Mouse (Mus musculus) CD4-positive helper T cell, adult 2 months (primary cell): Measurements from ENCODE around the gene Slc35b2.

Source experiments
- DNase-seq: peaks from one replicate; pipeline ENCODE4 v3.0.0-alpha.2; 2012; ENCODE audit warnings: low read depth, missing footprints, low spot score

The Slc35b2 gene

GRCm38 (mm10) chr17:45563655-45564530 is at the start of gene Slc35b2:
Gene Slc35b2, plus strand, starts transcription at chr17:45563874.
- peak; percentile 90 for DNase-seq

GRCm38 (mm10) chr17:45515204-45515726 is 48.4 kb upstream of the Slc35b2 start:
- no peak for DNase-seq

GRCm38 (mm10) chr17:45515806-45516205 is 47.9 kb upstream of the Slc35b2 start:
- no peak for DNase-seq

- DNase-seq, result peak; percentile 69
These were observed 47.2 kb upstream of the Slc35b2 start for GRCm38 (mm10) chr17:45516488-45516887.

GRCm38 (mm10) chr17:45517135-45517534 is 46.5 kb upstream of the Slc35b2 start:
- DNase-seq, result no peak

- no peak for DNase-seq
These were observed 46.0 kb upstream of the Slc35b2 start for GRCm38 (mm10) chr17:45517549-45518215.

GRCm38 (mm10) chr17:45518766-45519475 is 44.8 kb upstream of the Slc35b2 start:
- DNase-seq, result no peak

GRCm38 (mm10) chr17:45520136-45520535 is 43.5 kb upstream of the Slc35b2 start:
- no peak for DNase-seq

- DNase-seq, result no peak
These were observed 40.4 kb upstream of the Slc35b2 start, which contains the start of gene Tcte1 for GRCm38 (mm10) chr17:45523263-45523662. Gene Tcte1, plus strand, starts transcription at chr17:45523434.

GRCm38 (mm10) chr17:45524961-45525360 is 38.7 kb upstream of the Slc35b2 start:
- no peak for DNase-seq

- DNase-seq, result no peak
These were observed 37.1 kb upstream of the Slc35b2 start for GRCm38 (mm10) chr17:45526571-45526970.

- no peak for DNase-seq
These were observed 33.3 kb upstream of the Slc35b2 start for GRCm38 (mm10) chr17:45530346-45530782.

- no peak for DNase-seq
These were observed 30.8 kb upstream of the Slc35b2 start for GRCm38 (mm10) chr17:45532896-45533295.

- DNase-seq, result no peak
These were observed 27.4 kb upstream of the Slc35b2 start for GRCm38 (mm10) chr17:45536264-45536663.

GRCm38 (mm10) chr17:45538394-45538793 is 25.3 kb upstream of the Slc35b2 start:
- DNase-seq, result no peak

- no peak for DNase-seq
These were observed 24.0 kb upstream of the Slc35b2 start for GRCm38 (mm10) chr17:45539664-45540063.

- DNase-seq, result no peak
These were observed 21.5 kb upstream of the Slc35b2 start for GRCm38 (mm10) chr17:45542129-45542528.

- DNase-seq, result no peak
These were observed 21.0 kb upstream of the Slc35b2 start for GRCm38 (mm10) chr17:45542705-45543104.

- DNase-seq, result no peak
These were observed 20.6 kb upstream of the Slc35b2 start for GRCm38 (mm10) chr17:45543115-45543514.

- DNase-seq, result no peak
These were observed 19.4 kb upstream of the Slc35b2 start for GRCm38 (mm10) chr17:45544001-45544872.

GRCm38 (mm10) chr17:45544873-45545277 is 18.8 kb upstream of the Slc35b2 start:
- no peak for DNase-seq
